Mouse (Mus musculus) thymus, adult 2 months (tissue): ENCODE results near the gene Trabd2b. TPM values are rescaled to one million over a fixed set of nuclear protein-coding genes. Genes with fewer than 3 reads are reported as not detected.

Experiments used
- DNase-seq: peaks from one replicate; pipeline ENCODE4 v3.0.0; 2021
- H3K27ac ChIP-seq: fragments of 200-500 bp; 2 replicates; pipeline ENCODE4 v1.5.1; 2012; ENCODE audit warnings: low read length, control low read depth; ENCODE audit not compliant: control insufficient read depth, insufficient read depth
- H3K27me3 ChIP-seq: fragments of 200-500 bp; 2 replicates; pipeline ENCODE4 v1.6.1; 2012; ENCODE audit warnings: mild to moderate bottlenecking, low read length, moderate library complexity, mixed read lengths; ENCODE audit not compliant: control insufficient read depth, insufficient read depth
- H3K36me3 ChIP-seq: fragments of 200-500 bp; 2 replicates; pipeline ENCODE4 v1.6.1; 2012; ENCODE audit warnings: mild to moderate bottlenecking, low read length, moderate library complexity; ENCODE audit not compliant: control insufficient read depth, insufficient read depth
- H3K4me1 ChIP-seq: fragments of 200-500 bp; replicated peaks from 2 replicates; pipeline ENCODE4 v1.6.1; 2012; ENCODE audit warnings: low read length; ENCODE audit not compliant: control insufficient read depth, insufficient read depth
- H3K4me3 ChIP-seq: fragments of 200-500 bp; 2 replicates; pipeline ENCODE4 v1.5.1; 2012; ENCODE audit warnings: mild to moderate bottlenecking, low read length, control low read depth, moderate library complexity; ENCODE audit not compliant: control insufficient read depth, insufficient read depth
- CTCF ChIP-seq: fragments of 200-500 bp; IDR thresholded peaks from 2 replicates; pipeline ENCODE4 v1.5.1; 2012; ENCODE audit warnings: mild to moderate bottlenecking, control low read depth, low read length, moderate library complexity, borderline replicate concordance; ENCODE audit not compliant: control insufficient read depth, poor library complexity, insufficient read depth; ENCODE audit errors: extremely low read depth
- POLR2A ChIP-seq: fragments of 200-500 bp; IDR thresholded peaks from 2 replicates; pipeline ENCODE4 v1.6.1; 2012; ENCODE audit warnings: mild to moderate bottlenecking, low read length, control low read depth, moderate library complexity; ENCODE audit not compliant: control insufficient read depth, poor library complexity, insufficient read depth; ENCODE audit errors: extremely low read depth
- WGBS: fragments of 180-500 bp; shearing (Covaris S2); methylation state at CpG from one replicate; pipeline ENCODE4 v1.1.7; 2018; 5-methylcytosine and 5-hydroxymethylcytosine counted together
- polyA plus RNA-seq: library from polyadenylated mRNA; depleted of rRNA; stranded (reverse); fragments of >200 nt; gene quantifications from 2 replicates; pipeline ENCODE4 v1.2.3, GENCODE M21; 2012

Trabd2b gene
- polyA plus RNA-seq, 1 experiment = 1.5 TPM

- 87% methylated on average over 1 of the region's 1 CpGs for WGBS
- Histone ChIP-seq H3K4me3 (no peak overlapping the region), H3K36me3 (no peaks in the 10 kb centered on the region), H3K27me3 (no peaks in the 10 kb centered on the region), H3K4me1 (no peaks in the 10 kb centered on the region), H3K27ac (no peak overlapping the region)
- no peak for DNase-seq
- TF ChIP-seq POLR2A (no peak), CTCF (no peak)
These were observed 134.7 kb downstream of the Trabd2b start for GRCm38 (mm10) chr4:114541221-114541620.

GRCm38 (mm10) chr4:114542136-114542535 lies 135.6 kb downstream of the Trabd2b start:
- Histone ChIP-seq H3K27ac (no peak overlapping the region), H3K27me3 (no peaks in the 10 kb centered on the region), H3K4me3 (no peak overlapping the region), H3K36me3 (no peaks in the 10 kb centered on the region), H3K4me1 (no peaks in the 10 kb centered on the region)
- WGBS = 91% methylated on average over 4 of the region's 4 CpGs
- TF ChIP-seq CTCF (no peak), POLR2A (no peak)
- no peak for DNase-seq

- Histone ChIP-seq H3K36me3 (no peaks in the 10 kb centered on the region), H3K27ac (no peak overlapping the region), H3K4me3 (no peak overlapping the region), H3K4me1 (no peaks in the 10 kb centered on the region), H3K27me3 (no peaks in the 10 kb centered on the region)
- no peak for TF ChIP-seq POLR2A
- no peak for TF ChIP-seq CTCF
- no peak for DNase-seq
- WGBS = 92% methylated on average over 3 of the region's 3 CpGs
These were observed 139.1 kb downstream of the Trabd2b start for GRCm38 (mm10) chr4:114545481-114546200.

- TF ChIP-seq CTCF (no peak), POLR2A (no peak)
- no peak for DNase-seq
- no peaks in the 10 kb centered on the region for H3K4me1 ChIP-seq
- no peaks in the 10 kb centered on the region for H3K36me3 ChIP-seq
- H3K27ac ChIP-seq = no peak overlapping the region
- H3K4me3 ChIP-seq = no peak overlapping the region
- WGBS = 61% methylated on average over 8 of the region's 8 CpGs
- no peaks in the 10 kb centered on the region for H3K27me3 ChIP-seq
These were observed 141.3 kb downstream of the Trabd2b start for GRCm38 (mm10) chr4:114547658-114548448.

GRCm38 (mm10) chr4:114549487-114549886 lies 143.0 kb downstream of the Trabd2b start:
- TF ChIP-seq POLR2A = no peak
- TF ChIP-seq CTCF = no peak
- no peak overlapping the region for H3K4me3 ChIP-seq
- no peak overlapping the region for H3K27ac ChIP-seq
- H3K27me3 ChIP-seq = no peaks in the 10 kb centered on the region
- H3K36me3 ChIP-seq = no peaks in the 10 kb centered on the region
- H3K4me1 ChIP-seq = no peaks in the 10 kb centered on the region
- no peak for DNase-seq
- 90% methylated on average over 3 of the region's 3 CpGs for WGBS

GRCm38 (mm10) chr4:114550471-114551156 lies 144.1 kb downstream of the Trabd2b start:
- Histone ChIP-seq H3K27ac (no peak overlapping the region), H3K4me1 (no peaks in the 10 kb centered on the region), H3K36me3 (no peaks in the 10 kb centered on the region), H3K4me3 (no peak overlapping the region), H3K27me3 (no peaks in the 10 kb centered on the region)
- no peak for DNase-seq
- TF ChIP-seq POLR2A (no peak), CTCF (no peak)
- 83% methylated on average over 11 of the region's 11 CpGs for WGBS
